Mouse (Mus musculus): ENCODE measurements around the gene Mapk11. TPM values are rescaled to one million over a fixed set of nuclear protein-coding genes. Genes with fewer than 3 reads are reported as not detected.

The Mapk11 gene
- total RNA-seq, 1 experiment = 6.6 TPM

- Histone ChIP-seq H3K4me1 (ENCODE audit: control insufficient read depth in 2 of 2, insufficient read depth in 2 of 2, low read length in 2 of 2, poor library complexity in 1 of 2) (peaks cover 0 to 12% of the 10 kb centered on the region in 2 experiments; a peak in 1 of 4 replicates), H3K27ac (ENCODE audit: insufficient read depth, low read depth, low read length, poor library complexity, severe bottlenecking) (no peak within 1 kb of the TSS), H3K4me3 (ENCODE audit: insufficient read depth in 1 of 2, low read depth in 1 of 2, low read length in 2 of 2, poor library complexity in 1 of 2, severe bottlenecking in 1 of 2) (peak within 1 kb of the TSS; percentile 69 to 88), H3K36me3 (ENCODE audit: control insufficient read depth, insufficient read depth, low read length, poor library complexity, severe bottlenecking) (peaks cover 4% of the 10 kb centered on the region; the same call in 1 of the 2 replicates), H3K9ac (ENCODE audit: insufficient read depth, low read depth, low read length, poor library complexity, severe bottlenecking) (peak within 1 kb of the TSS; percentile 84), H3K9me3 (ENCODE audit: control insufficient read depth, insufficient read depth, low read depth, low read length) (no peaks in the 10 kb centered on the region)
- in situ Hi-C loops (cut with MboI; ENCODE audit: low sequenced_read_pairs in 2 of 2, unreplicated experiment in 2 of 2) = no loop called here
- TF ChIP-seq MAFK (IDR thresholded peaks at IDR 0.05; ENCODE audit: insufficient read depth, low read depth, low read length) (no peak), ZC3H11A (IDR thresholded peaks at IDR 0.05; ENCODE audit: borderline replicate concordance, low read depth, low read length) (no peak), ZNF384 (IDR thresholded peaks at IDR 0.05; ENCODE audit: low read depth, low read length) (no peak), HCFC1 (IDR thresholded peaks at IDR 0.05; ENCODE audit: borderline replicate concordance, insufficient read depth, low read length) (no peak), CHD2 (IDR thresholded peaks at IDR 0.05; ENCODE audit: low read depth, low read length) (no peak)
- DNase-seq (ENCODE audit: low read depth, low spot score) = peak; percentile 56
Measured at GRCm38 (mm10) chr15:89140659-89141252, 8.7 kb downstream of the Mapk11 start, which contains the start of gene Mapk12. Gene Mapk12, minus strand, starts transcription at chr15:89140703.

GRCm38 (mm10) chr15:89140048-89140658 lies 9.3 kb downstream of the Mapk11 start:
- peaks cover 4% of the 10 kb centered on the region; the same call in 1 of the 2 replicates for H3K36me3 ChIP-seq (ENCODE audit: control insufficient read depth, insufficient read depth, low read length, poor library complexity, severe bottlenecking)
- H3K9ac ChIP-seq (ENCODE audit: insufficient read depth, low read depth, low read length, poor library complexity, severe bottlenecking) = peak overlapping the region; percentile 84
- peak overlapping the region; percentile 69 to 88 for H3K4me3 ChIP-seq (ENCODE audit: insufficient read depth in 1 of 2, low read depth in 1 of 2, low read length in 2 of 2, poor library complexity in 1 of 2, severe bottlenecking in 1 of 2)
- TF ChIP-seq HCFC1 (IDR thresholded peaks at IDR 0.05; ENCODE audit: borderline replicate concordance, insufficient read depth, low read length) (no peak), MAFK (IDR thresholded peaks at IDR 0.05; ENCODE audit: insufficient read depth, low read depth, low read length) (no peak), ZC3H11A (IDR thresholded peaks at IDR 0.05; ENCODE audit: borderline replicate concordance, low read depth, low read length) (no peak)
- no peaks in the 10 kb centered on the region for H3K9me3 ChIP-seq (ENCODE audit: control insufficient read depth, insufficient read depth, low read depth, low read length)
- no peak overlapping the region for H3K27ac ChIP-seq (ENCODE audit: insufficient read depth, low read depth, low read length, poor library complexity, severe bottlenecking)
- no peak for DNase-seq (ENCODE audit: low read depth, low spot score)
- in situ Hi-C loops (cut with MboI; ENCODE audit: low sequenced_read_pairs in 2 of 2, unreplicated experiment in 2 of 2) = no loop called here
- peaks cover 0 to 11% of the 10 kb centered on the region in 2 experiments; a peak in 1 of 4 replicates for H3K4me1 ChIP-seq (ENCODE audit: control insufficient read depth in 2 of 2, insufficient read depth in 2 of 2, low read length in 2 of 2, poor library complexity in 1 of 2)

GRCm38 (mm10) chr15:89138531-89138930 lies 10.9 kb downstream of the Mapk11 start:
- no peaks in the 10 kb centered on the region; the same call in 1 of the 2 replicates for H3K36me3 ChIP-seq (ENCODE audit: control insufficient read depth, insufficient read depth, low read length, poor library complexity, severe bottlenecking)
- H3K9me3 ChIP-seq (ENCODE audit: control insufficient read depth, insufficient read depth, low read depth, low read length) = no peaks in the 10 kb centered on the region
- no peak for DNase-seq (ENCODE audit: low read depth, low spot score)
- no peak overlapping the region for H3K9ac ChIP-seq (ENCODE audit: insufficient read depth, low read depth, low read length, poor library complexity, severe bottlenecking)
- no peak for TF ChIP-seq ZC3H11A (IDR thresholded peaks at IDR 0.05; ENCODE audit: borderline replicate concordance, low read depth, low read length)
- TF ChIP-seq HCFC1 (IDR thresholded peaks at IDR 0.05; ENCODE audit: borderline replicate concordance, insufficient read depth, low read length) = no peak
- no peak for TF ChIP-seq MAFK (IDR thresholded peaks at IDR 0.05; ENCODE audit: insufficient read depth, low read depth, low read length)
- TF ChIP-seq ZNF384 (IDR thresholded peaks at IDR 0.05; ENCODE audit: low read depth, low read length) = no peak
- no peak for TF ChIP-seq CHD2 (IDR thresholded peaks at IDR 0.05; ENCODE audit: low read depth, low read length)
- H3K27ac ChIP-seq (ENCODE audit: insufficient read depth, low read depth, low read length, poor library complexity, severe bottlenecking) = no peak overlapping the region
- in situ Hi-C loops (cut with MboI; ENCODE audit: low sequenced_read_pairs in 2 of 2, unreplicated experiment in 2 of 2) = no loop called here
- peaks cover 0 to 11% of the 10 kb centered on the region in 2 experiments; a peak in 1 of 4 replicates for H3K4me1 ChIP-seq (ENCODE audit: control insufficient read depth in 2 of 2, insufficient read depth in 2 of 2, low read length in 2 of 2, poor library complexity in 1 of 2)
- H3K4me3 ChIP-seq (ENCODE audit: insufficient read depth in 1 of 2, low read depth in 1 of 2, low read length in 2 of 2, poor library complexity in 1 of 2, severe bottlenecking in 1 of 2) = no peak overlapping the region

- peaks cover 1% of the 10 kb centered on the region; the same call in 1 of the 2 replicates for H3K36me3 ChIP-seq (ENCODE audit: control insufficient read depth, insufficient read depth, low read length, poor library complexity, severe bottlenecking)
- peaks cover 0 to 11% of the 10 kb centered on the region in 2 experiments; a peak in 1 of 4 replicates for H3K4me1 ChIP-seq (ENCODE audit: control insufficient read depth in 2 of 2, insufficient read depth in 2 of 2, low read length in 2 of 2, poor library complexity in 1 of 2)
- TF ChIP-seq ZNF384 (IDR thresholded peaks at IDR 0.05; ENCODE audit: low read depth, low read length) (no peak), HCFC1 (IDR thresholded peaks at IDR 0.05; ENCODE audit: borderline replicate concordance, insufficient read depth, low read length) (no peak), MAFK (IDR thresholded peaks at IDR 0.05; ENCODE audit: insufficient read depth, low read depth, low read length) (no peak), ZC3H11A (IDR thresholded peaks at IDR 0.05; ENCODE audit: borderline replicate concordance, low read depth, low read length) (no peak), CHD2 (IDR thresholded peaks at IDR 0.05; ENCODE audit: low read depth, low read length) (no peak)
- in situ Hi-C loops (cut with MboI; ENCODE audit: low sequenced_read_pairs in 2 of 2, unreplicated experiment in 2 of 2) = no loop called here
- no peak overlapping the region for H3K9ac ChIP-seq (ENCODE audit: insufficient read depth, low read depth, low read length, poor library complexity, severe bottlenecking)
- H3K27ac ChIP-seq (ENCODE audit: insufficient read depth, low read depth, low read length, poor library complexity, severe bottlenecking) = no peak overlapping the region
- H3K9me3 ChIP-seq (ENCODE audit: control insufficient read depth, insufficient read depth, low read depth, low read length) = no peaks in the 10 kb centered on the region
- no peak for DNase-seq (ENCODE audit: low read depth, low spot score)
- H3K4me3 ChIP-seq (ENCODE audit: insufficient read depth in 1 of 2, low read depth in 1 of 2, low read length in 2 of 2, poor library complexity in 1 of 2, severe bottlenecking in 1 of 2) = no peak overlapping the region
Measured at GRCm38 (mm10) chr15:89138046-89138405, 11.4 kb downstream of the Mapk11 start.
